Mouse (Mus musculus) regulatory T cell (primary cell): ENCODE measurements around the gene AC140267.1.

Source experiments
- in situ Hi-C: fragments of 300-600 bp; cut with MboI, MseI; formaldehyde crosslinking; loops from one replicate; pipeline ENCODE4 v1.15.1; 2025; ENCODE audit warnings: high pct_unique_total_duplicates

AC140267.1 gene

DNA sequence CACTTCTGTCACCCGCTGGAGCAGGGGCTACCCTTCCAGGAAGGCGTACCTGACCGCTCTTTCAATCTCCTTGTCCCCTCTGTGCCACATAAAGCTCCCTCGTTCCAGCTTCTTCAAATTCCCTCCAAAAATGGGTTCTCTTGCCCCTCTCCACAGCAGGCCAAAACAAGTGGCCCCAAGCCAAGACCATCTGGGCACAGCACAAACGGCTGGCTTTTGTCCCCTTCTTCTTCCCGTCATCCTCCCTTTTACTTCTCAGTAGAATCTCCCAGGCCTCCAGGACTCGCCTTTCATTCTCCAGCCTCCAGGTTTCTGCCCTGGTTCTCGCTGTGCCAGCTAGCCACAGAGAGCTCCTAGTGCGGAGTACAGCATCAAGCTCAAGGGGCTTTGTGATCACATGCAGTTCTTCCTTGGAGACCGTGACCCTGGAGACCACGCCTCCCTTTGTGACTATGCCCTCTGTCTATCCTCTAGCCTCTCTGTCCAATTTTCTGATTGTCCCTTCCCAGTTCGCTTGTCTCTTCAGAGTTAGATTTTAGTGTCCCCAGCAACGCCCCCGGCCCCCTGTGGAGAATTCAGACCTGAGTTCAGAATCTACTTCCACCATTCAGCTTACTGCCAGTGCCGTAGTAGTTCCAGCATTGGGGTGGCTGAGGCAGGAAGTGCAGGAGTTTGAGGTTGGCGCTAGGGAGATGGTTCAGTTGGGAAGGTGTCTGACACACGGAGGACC, 7.4 kb upstream of the AC140267.1 start:
- in situ Hi-C loops, result loop anchor here (5.0 kb wide), 1 partner anchor 34 kb away; the partner anchor contains the start of gene Rps19bp1

DNA sequence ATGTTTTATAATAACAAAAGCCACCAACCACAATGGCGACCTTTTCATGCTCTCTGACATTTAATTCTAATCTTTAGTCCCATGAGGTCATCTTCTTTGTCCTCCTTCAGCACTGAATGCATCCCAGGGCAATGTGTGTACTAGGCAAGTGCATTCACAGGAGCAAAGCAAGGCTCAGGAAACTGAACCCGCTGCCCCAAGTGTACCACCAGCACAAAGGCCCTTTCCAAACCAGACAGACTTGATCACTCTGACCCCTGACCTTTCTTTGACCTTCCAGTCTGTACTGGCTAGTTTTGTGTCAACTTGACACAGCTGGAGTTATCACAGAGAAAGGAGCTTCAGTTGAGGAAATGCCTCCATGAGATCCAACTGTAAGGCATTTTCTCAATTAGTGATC, 3.3 kb upstream of the AC140267.1 start:
- in situ Hi-C loops, result no loop called here

DNA sequence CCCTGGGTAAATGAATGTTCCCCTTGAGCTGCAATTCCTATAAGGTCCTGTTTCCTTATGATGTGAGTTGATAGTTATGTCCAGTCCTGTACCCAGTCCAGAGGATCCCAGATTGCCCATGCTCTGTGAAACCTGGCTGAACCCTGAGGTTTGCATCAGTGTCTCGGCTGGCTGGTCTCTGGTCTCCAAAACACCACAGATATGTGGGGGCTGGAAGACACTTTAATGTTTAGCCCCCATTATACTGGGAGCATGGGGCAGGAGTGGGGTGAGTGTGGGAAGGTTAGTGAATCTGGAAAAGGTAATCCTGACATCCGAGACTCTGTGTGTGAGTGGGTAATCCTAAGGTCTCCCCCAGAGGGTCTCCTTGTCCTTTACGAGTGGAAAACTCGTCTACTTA, 2.6 kb upstream of the AC140267.1 start:
- in situ Hi-C loops, result no loop called here

DNA sequence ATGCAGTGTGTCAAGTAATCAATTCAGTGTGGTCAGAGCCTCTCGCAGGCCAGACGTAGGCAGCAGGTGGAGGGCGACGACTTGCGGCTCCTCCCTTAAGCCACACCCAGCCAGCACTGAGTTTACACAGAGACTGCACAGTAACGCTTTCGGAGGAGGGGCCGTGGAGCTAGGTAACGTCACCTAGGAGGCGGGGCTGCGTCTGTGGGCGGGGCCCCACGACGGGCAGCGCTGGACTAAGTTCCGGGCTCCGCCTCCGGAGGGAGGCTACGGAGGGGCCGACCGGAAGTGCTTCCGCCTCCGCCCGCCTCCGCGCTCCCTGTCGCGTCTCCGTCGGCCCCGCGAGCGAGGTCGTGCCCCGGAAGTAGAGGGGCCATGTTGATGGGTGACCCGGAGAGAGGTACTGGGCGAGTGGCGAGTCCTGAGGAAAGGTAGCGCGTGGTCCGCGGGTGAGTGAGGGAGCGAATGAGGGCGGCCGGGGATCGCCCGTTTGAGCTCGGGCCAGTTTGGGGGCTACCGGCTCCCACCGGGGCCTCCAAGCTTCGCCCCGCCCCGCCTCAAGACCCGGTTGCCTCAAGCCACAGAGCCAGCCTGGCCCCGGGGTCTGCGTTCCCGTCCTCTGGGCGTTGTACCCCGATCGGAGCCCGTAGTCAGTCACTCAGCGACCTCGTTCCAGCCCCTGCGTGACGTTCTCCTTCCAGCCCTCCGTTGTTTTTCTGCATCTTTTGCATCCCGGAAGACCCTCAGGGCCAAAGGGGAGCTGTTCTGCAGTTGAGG, 1.7 kb upstream of the AC140267.1 start, which contains the start of gene Mief1:
Gene Mief1 (plus strand): TSS at position 286 of the 777 bp plus-strand sequence.
- in situ Hi-C loops, result no loop called here

DNA sequence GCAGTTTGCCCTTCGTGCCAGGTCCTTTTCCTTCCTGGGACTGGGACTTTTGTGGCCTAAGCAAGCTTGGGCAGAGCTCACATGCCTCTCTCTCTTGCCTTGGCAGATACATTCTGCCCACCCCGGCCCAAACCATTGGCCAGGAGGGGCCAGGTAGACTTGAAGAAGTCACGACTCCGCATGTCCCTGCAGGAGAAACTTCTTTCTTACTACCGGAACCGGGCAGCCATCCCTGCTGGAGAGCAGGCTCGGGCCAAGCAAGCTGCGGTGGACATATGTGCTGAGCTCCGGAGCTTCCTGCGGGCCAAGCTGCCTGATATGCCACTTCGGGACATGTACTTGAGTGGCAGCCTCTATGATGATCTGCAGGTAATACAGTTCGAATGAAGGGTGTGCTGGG, 12.5 kb downstream of the AC140267.1 start:
- in situ Hi-C loops, result no loop called here

DNA sequence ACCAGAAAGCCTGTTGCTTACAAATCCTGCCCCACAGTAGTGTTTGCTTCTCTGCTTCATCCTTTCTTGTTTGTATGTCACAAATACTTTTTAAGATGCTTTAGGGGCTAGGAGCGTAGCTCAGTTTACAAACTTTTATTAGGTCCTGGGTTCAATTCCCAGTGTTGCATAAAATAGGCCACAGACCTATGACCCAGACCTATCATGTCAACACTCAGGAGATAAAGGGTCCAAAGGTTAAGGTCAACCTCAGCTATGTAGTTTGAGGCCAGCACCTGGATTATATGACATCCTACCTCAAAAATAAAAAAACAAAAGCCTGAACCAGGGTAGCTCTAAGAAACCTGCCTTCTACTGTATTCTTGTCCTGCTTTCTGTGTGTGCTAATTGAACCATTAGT, 13.0 kb downstream of the AC140267.1 start:
- in situ Hi-C loops, result no loop called here

DNA sequence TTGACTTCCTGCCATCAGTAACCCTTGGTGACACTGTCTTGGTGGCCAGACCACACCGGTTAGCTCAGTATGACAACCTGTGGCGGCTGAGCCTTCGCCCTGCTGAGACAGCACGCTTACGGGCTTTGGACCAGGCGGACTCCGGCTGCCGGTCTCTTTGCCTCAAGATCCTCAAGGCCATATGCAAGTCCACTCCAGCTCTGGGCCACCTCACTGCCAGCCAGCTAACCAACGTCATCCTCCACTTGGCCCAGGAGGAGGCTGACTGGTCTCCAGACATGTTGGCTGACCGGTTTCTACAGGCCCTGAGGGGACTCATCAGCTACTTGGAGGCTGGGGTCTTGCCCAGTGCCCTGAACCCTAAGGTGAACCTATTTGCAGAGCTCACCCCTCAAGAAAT, 14.0 kb downstream of the AC140267.1 start:
- in situ Hi-C loops, result no loop called here

DNA sequence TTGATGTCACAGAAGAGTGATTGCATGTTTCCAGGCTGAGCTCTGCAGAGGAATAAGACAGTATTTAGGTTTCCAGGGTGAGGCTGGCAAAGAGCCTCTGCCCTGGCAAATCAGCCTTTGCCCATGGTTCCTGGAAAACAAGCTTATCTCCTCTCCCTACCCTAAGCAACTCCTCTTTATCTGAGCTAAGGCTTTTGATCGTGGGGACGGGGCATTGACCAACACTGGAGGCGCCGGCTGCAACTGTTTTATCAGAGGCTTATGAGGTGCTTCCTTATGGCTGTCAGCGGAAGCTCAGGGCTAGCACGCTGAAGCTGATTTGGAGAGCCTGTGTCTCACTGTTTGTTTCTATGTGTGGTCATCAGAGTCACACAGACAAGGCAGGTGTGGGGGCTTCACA, 15.0 kb downstream of the AC140267.1 start:
- in situ Hi-C loops, result no loop called here

DNA sequence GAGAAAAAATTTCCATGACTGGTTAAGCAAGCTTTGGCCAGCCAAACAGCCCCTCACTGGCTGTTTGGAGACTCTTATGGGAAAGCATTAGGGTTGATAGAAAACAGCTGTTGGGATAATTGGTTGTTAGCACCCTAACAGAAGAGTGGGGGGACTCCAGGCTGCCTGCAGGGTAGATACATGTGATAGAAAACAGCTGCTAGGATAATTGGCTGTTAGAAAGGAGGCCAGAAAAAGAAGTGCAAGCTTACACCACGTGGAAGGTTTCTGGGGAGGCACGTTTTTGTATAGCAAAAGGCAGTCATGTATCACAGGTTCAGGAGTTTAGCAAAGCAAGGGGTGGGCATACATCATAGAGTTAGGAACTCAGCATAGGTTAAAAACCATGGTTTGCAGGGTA, 17.9 kb downstream of the AC140267.1 start:
- in situ Hi-C loops, result no loop called here

DNA sequence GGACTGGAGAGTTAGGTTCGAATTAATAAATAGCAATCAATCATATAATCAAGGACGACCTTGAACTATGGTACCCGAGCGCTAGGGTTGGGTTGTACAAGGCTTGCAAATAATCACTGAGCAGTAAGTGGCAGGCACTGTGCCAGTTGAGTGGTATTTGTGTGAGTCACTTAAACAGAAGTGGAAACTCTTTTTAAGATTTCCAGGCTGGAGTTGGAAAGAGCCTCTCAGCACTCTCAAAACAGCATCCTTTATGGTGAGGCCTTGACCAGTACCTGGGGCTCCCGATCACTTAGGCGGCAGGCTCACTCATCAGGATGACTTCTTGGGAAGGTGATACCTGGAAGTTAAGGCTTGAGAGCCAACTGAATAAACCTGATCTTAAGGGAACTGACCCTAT, 18.6 kb downstream of the AC140267.1 start:
- in situ Hi-C loops, result no loop called here

DNA sequence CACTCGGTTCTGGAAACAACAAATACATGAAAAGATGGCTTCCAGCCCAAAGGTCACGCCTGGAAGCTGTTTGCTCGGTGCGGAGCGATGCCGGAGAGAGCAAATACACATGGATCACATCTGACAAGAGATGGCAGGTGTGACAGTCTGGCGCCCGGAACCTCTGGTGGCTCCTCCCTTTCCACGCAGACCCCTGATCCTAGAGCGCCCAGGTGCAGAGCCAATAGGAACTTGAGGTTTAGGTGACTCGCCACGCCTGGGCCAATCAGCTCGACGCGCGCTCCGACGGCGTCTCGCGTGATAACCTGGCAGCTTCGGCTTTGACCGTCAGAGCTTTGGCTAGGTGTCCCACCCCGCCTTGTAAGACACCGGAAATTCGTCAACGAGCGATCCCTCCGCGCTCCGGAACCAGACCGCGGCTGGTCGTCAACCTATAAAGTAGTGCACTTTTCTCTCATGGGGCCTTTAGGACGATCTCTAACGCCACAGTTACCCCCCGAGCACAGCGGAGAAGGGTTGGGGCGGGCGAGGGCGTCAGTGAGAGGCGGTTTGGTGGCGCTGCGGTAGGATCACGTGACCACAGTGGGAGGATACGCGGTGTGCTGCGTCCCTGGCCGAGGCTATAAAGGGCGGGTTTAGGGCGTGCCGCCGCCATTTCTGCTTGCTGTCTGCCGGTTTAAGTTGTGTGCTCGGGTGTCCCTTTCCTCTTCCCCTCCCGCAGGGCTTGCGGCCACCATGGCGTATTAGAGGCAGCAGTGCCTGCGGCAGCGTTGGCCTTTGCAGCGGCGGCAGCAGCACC, 19.4 kb downstream of the AC140267.1 start, which contains the start of gene Atf4:
Gene Atf4 (plus strand): TSS at position 338 of the 799 bp plus-strand sequence.
- in situ Hi-C loops, result no loop called here

DNA sequence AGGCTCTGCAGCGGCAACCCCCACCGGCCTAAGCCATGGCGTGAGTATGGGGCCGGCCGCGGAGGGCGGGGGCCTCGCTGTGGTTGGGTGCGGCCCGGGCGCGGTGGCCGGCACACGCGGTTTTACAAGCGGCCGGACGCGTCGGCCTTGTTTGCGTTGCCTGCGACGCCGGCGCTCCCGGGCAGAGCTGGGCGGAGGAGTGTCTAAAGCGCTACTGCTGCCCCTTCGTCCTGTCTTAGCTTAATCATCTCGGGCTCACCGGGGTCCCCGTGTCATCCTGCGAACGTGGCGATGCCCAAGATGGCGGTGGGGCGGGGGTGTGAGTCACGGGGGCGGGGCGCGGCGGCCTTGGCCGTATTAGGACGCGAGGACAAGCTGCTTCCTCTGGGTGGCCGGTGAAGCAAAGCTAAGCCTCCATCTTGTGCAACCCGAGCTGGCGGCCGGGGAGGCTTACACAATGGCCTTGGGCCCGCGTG, 20.0 kb downstream of the AC140267.1 start:
- in situ Hi-C loops, result no loop called here

DNA sequence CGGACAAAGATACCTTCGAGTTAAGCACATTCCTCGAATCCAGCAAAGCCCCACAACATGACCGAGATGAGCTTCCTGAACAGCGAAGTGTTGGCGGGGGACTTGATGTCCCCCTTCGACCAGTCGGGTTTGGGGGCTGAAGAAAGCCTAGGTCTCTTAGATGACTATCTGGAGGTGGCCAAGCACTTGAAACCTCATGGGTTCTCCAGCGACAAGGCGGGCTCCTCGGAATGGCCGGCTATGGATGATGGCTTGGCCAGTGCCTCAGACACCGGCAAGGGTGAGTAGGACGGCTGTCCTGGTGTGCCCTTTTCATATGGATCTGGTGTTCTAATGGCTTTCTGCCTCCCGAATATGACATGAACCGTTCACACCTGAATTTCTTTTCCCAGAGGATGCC, 20.6 kb downstream of the AC140267.1 start:
- in situ Hi-C loops, result no loop called here

DNA sequence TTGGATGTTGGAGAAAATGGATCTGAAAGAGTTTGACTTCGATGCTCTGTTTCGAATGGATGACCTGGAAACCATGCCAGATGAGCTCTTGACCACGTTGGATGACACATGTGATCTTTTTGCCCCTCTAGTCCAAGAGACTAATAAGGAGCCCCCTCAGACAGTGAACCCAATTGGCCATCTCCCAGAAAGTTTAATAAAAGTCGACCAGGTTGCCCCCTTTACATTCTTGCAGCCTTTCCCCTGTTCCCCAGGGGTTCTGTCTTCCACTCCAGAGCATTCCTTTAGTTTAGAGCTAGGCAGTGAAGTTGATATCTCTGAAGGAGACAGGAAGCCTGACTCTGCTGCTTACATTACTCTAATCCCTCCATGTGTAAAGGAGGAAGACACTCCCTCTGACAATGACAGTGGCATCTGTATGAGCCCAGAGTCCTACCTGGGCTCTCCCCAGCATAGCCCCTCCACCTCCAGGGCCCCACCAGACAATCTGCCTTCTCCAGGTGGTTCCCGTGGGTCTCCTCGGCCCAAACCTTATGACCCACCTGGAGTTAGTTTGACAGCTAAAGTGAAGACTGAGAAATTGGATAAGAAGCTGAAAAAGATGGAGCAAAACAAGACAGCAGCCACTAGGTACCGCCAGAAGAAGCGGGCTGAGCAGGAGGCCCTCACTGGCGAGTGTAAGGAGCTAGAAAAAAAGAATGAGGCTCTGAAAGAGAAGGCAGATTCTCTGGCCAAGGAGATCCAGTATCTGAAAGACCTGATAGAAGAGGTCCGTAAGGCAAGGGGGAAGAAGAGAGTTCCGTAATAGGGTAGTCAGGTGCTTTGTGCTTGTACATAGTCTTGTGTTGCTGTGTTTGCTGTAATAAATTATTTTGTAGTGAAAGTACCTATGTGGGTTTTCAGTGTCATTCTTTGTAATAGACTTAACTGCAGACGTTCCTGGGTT, 21.3 kb downstream of the AC140267.1 start:
- in situ Hi-C loops, result no loop called here

DNA sequence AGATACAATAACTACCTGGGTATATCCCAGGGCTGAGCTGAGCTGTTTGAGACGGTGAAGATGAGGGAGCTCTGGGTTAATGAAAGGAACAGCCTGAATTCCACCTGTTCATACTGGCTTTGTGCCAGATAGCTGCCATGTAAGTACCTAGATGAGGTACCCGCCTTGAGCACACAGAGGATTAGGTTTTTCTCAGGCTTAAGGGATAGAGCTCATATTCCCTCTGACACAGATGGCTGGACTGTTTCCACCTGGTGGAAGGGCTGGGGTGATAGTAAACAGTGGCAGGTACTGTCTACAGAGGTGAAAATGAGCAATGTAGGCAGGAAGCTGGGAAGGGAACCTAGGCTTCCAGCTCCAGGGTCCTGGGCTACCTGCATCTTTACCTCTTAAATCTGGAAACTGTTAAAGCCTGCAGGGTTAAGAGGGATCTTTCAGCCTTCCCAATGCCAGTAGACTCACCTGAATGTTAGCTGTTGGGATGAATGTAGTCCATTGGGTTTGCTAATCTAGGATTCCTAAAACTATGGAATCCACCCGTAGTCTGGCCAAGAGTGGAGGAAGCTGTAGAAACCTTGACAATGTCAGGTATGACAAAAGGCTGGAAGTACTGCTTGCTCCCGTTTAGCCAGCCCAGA, 22.1 kb downstream of the AC140267.1 start:
- in situ Hi-C loops, result no loop called here

DNA sequence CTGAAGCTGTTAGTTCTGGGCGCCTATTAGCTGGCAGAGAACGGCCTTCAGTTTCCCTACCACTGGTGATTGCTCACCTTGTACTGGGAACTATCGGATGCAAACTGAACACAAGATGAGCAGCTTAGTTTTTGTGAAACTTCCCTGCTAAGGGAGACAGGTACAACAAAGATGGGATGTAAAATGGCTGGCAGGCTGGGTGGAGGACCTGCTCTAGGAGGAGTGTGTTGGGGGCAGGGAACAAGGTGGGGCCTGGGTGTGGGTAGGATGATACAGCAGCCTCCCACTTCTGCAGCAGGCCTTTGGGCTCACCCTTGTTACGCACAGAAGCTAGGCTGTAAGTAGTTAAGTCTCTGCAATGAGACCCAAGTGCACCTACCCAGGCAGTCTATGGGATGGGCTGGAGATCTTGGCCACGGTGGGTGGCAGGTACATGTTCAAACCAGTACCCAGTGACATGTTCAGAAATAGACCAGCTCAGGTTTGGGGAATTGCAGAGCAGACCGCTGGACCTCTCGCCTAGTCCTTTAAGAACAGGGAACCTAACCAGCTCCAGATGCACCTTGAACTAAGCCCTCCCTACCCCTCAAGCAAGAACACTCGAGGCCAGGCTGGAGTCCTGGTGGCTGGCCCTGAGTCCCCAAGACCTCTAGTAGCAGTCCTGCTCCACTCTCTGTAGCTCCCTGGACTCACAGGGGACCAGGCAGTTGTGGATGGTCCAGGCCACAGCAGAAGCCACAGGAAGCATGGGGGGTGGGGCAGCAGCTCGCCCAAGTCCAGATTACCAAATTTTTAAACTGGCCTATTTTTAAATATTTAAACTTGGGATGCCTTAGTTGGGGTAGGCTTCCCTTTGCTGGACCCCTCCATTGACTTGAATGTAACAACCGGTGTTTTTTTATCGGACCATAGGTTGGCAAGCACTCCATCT, 22.9 kb downstream of the AC140267.1 start:
- in situ Hi-C loops, result no loop called here

DNA sequence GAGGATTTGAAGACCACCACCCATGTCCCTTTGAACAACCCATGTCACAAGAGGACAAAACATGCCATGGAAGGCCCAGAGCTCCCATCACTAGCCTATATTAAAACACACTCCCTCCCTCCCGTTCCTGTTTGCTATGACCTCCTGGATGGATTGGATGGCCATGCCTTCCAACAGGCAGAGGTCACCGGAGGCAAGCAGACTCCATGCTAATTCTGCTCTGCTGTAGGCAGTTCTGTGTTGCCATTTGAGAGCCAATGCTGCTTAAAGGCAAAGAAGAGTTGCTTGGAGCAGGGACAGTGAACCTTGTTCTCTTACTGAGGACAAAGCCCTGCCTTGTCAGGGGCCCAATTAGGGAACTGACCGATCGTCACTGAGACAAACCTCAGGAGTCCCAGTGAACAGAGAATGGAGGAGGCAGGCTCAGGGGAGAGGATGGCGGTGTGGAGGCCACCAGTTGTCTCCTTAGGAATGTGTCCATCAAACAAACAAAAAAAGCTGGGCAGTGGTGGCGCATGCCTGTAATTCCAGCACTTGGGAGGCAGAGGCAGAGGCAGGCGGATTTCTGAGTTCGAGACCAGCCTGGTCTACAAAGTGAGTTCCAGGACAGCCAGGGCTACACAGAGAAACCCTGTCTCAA, 23.9 kb downstream of the AC140267.1 start:
- in situ Hi-C loops, result loop anchor here (5.0 kb wide), 1 partner anchor 32 kb away; no protein-coding TSS in a partner anchor

DNA sequence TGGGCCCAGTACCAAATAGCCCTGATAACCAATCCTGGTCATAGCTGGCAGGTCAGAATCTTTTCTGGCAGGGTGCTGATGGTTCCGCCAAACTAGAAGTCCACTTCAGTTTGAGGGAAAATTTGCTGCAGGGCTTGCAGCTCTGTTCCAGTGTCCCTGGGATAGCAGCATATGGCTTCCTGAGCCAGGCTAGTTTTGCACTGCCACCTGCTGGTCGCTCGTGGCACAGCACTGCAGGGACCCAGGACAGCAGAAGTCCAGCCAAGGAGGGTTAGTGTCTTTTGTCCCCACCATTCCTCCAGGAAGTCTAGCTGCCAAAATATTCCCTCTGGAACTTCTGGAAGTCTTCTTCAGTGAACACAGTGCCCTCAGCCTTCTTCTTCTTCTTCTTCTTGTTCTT, 25.0 kb downstream of the AC140267.1 start:
- in situ Hi-C loops, result loop anchor here (5.0 kb wide), 1 partner anchor 33 kb away; no protein-coding TSS in a partner anchor
